Mouse (Mus musculus): ENCODE measurements at regions not wholly inside any gene's neighbourhood (a gene's known extent, or its start where the extent isn't known, plus 50 kb on each side); places are given as distances from the start of the nearest gene placed in this dataset.

GRCm38 (mm10) chr1:24901278-24901677 is 222.8 kb downstream of the Lmbrd1 start:
- no peaks in the 10 kb centered on the region for H3K9me3 ChIP-seq (ENCODE audit: control insufficient read depth, low read length)
- no peak overlapping the region for H3K4me2 ChIP-seq (replicated peaks; ENCODE audit: low read depth)
- H3K9ac ChIP-seq (ENCODE audit: low read length) = no peak overlapping the region
- TF ChIP-seq EP300 (optimal IDR thresholded peaks at IDR 0.05) = no peak
- peak; percentile 67 for TF ChIP-seq CTCF (IDR thresholded peaks at IDR 0.05; ENCODE audit: low read depth)
- DNase-seq (ENCODE audit: low spot score) = peak; percentile 31
- no peak for ATAC-seq (ENCODE audit: low FRiP score, low TSS enrichment)
- H3K4me1 ChIP-seq (replicated peaks; ENCODE audit: control insufficient read depth, insufficient read depth) = no peaks in the 10 kb centered on the region
- WGBS = 43% methylated on average over 2 of the region's 2 CpGs
- H3K27ac ChIP-seq (replicated peaks) = no peak overlapping the region
- no peaks in the 10 kb centered on the region for H3K27me3 ChIP-seq (ENCODE audit: control insufficient read depth, insufficient read depth, low read length)
- H3K36me3 ChIP-seq (ENCODE audit: control insufficient read depth, insufficient read depth, low read length) = no peaks in the 10 kb centered on the region
- no peak overlapping the region for H3K4me3 ChIP-seq (ENCODE audit: low read depth, low read length)

- TF ChIP-seq CTCF (IDR thresholded peaks at IDR 0.05; ENCODE audit: low read depth) = no peak
- TF ChIP-seq EP300 (optimal IDR thresholded peaks at IDR 0.05) = no peak
- DNase-seq (ENCODE audit: low spot score) (no peak), ATAC-seq (ENCODE audit: low FRiP score, low TSS enrichment) (no peak)
- Histone ChIP-seq H3K4me3 (ENCODE audit: low read depth, low read length) (no peak overlapping the region), H3K4me1 (replicated peaks; ENCODE audit: control insufficient read depth, insufficient read depth) (no peaks in the 10 kb centered on the region), H3K27me3 (ENCODE audit: control insufficient read depth, insufficient read depth, low read length) (no peaks in the 10 kb centered on the region), H3K36me3 (ENCODE audit: control insufficient read depth, insufficient read depth, low read length) (no peaks in the 10 kb centered on the region), H3K4me2 (replicated peaks; ENCODE audit: low read depth) (no peak overlapping the region), H3K9me3 (ENCODE audit: control insufficient read depth, low read length) (no peaks in the 10 kb centered on the region), H3K27ac (replicated peaks) (no peak overlapping the region), H3K9ac (ENCODE audit: low read length) (no peak overlapping the region)
- WGBS = 53% methylated on average over 3 of the region's 3 CpGs
Observed at GRCm38 (mm10) chr1:24938303-24939263, 260.2 kb downstream of the Lmbrd1 start.

- no peak overlapping the region for H3K27ac ChIP-seq (replicated peaks)
- H3K36me3 ChIP-seq (ENCODE audit: control insufficient read depth, insufficient read depth, low read length) = no peaks in the 10 kb centered on the region
- no peak overlapping the region for H3K9ac ChIP-seq (ENCODE audit: low read length)
- TF ChIP-seq CTCF (IDR thresholded peaks at IDR 0.05; ENCODE audit: low read depth) (no peak), EP300 (optimal IDR thresholded peaks at IDR 0.05) (no peak)
- ATAC-seq (ENCODE audit: low FRiP score, low TSS enrichment) = no peak
- no peak overlapping the region for H3K4me2 ChIP-seq (replicated peaks; ENCODE audit: low read depth)
- DNase-seq (ENCODE audit: low spot score) = no peak
- H3K4me1 ChIP-seq (replicated peaks; ENCODE audit: control insufficient read depth, insufficient read depth) = no peaks in the 10 kb centered on the region
- no peaks in the 10 kb centered on the region for H3K9me3 ChIP-seq (ENCODE audit: control insufficient read depth, low read length)
- no peaks in the 10 kb centered on the region for H3K27me3 ChIP-seq (ENCODE audit: control insufficient read depth, insufficient read depth, low read length)
- H3K4me3 ChIP-seq (ENCODE audit: low read depth, low read length) = no peak overlapping the region
- 77% methylated on average over 8 of the region's 8 CpGs for WGBS
Observed at GRCm38 (mm10) chr1:24942757-24943296, 264.4 kb downstream of the Lmbrd1 start.

GRCm38 (mm10) chr1:24943451-24943850 is 265.0 kb downstream of the Lmbrd1 start:
- no peak overlapping the region for H3K4me3 ChIP-seq (ENCODE audit: low read depth, low read length)
- TF ChIP-seq CTCF (IDR thresholded peaks at IDR 0.05; ENCODE audit: low read depth) (no peak), EP300 (optimal IDR thresholded peaks at IDR 0.05) (no peak)
- DNase-seq (ENCODE audit: low spot score) (no peak), ATAC-seq (ENCODE audit: low FRiP score, low TSS enrichment) (no peak)
- no peak overlapping the region for H3K4me2 ChIP-seq (replicated peaks; ENCODE audit: low read depth)
- no peak overlapping the region for H3K27ac ChIP-seq (replicated peaks)
- H3K36me3 ChIP-seq (ENCODE audit: control insufficient read depth, insufficient read depth, low read length) = no peaks in the 10 kb centered on the region
- 45% methylated on average over 2 of the region's 2 CpGs for WGBS
- H3K4me1 ChIP-seq (replicated peaks; ENCODE audit: control insufficient read depth, insufficient read depth) = no peaks in the 10 kb centered on the region
- H3K9ac ChIP-seq (ENCODE audit: low read length) = no peak overlapping the region
- H3K9me3 ChIP-seq (ENCODE audit: control insufficient read depth, low read length) = no peaks in the 10 kb centered on the region
- no peaks in the 10 kb centered on the region for H3K27me3 ChIP-seq (ENCODE audit: control insufficient read depth, insufficient read depth, low read length)

GRCm38 (mm10) chr1:24972681-24973080 is 294.3 kb downstream of the Lmbrd1 start:
- TF ChIP-seq CTCF (IDR thresholded peaks at IDR 0.05; ENCODE audit: low read depth) = no peak
- no peak for TF ChIP-seq EP300 (optimal IDR thresholded peaks at IDR 0.05)
- 62% methylated on average over 2 of the region's 2 CpGs for WGBS
- Histone ChIP-seq H3K27me3 (ENCODE audit: control insufficient read depth, insufficient read depth, low read length) (no peaks in the 10 kb centered on the region), H3K4me3 (ENCODE audit: low read depth, low read length) (no peak overlapping the region), H3K4me1 (replicated peaks; ENCODE audit: control insufficient read depth, insufficient read depth) (no peaks in the 10 kb centered on the region), H3K36me3 (ENCODE audit: control insufficient read depth, insufficient read depth, low read length) (no peaks in the 10 kb centered on the region), H3K4me2 (replicated peaks; ENCODE audit: low read depth) (no peak overlapping the region), H3K27ac (replicated peaks) (no peak overlapping the region), H3K9ac (ENCODE audit: low read length) (no peak overlapping the region), H3K9me3 (ENCODE audit: control insufficient read depth, low read length) (no peaks in the 10 kb centered on the region)
- ATAC-seq (ENCODE audit: low FRiP score, low TSS enrichment) = no peak
- no peak for DNase-seq (ENCODE audit: low spot score)
